Mouse (Mus musculus) lung, embryonic 16.5 days (tissue): ENCODE data around the gene Pigg. TPM values are rescaled to one million over a fixed set of nuclear protein-coding genes. Genes with fewer than 3 reads are reported as not detected.
A peak's percentile ranks its signal among the peaks of the same experiment; 100 is the strongest.

ENCODE experiments used
- ATAC-seq: fragments of 200-750 bp; cut with Nextera tagmentation; 2 replicates; pipeline ENCODE4 v1.8.0; 2017; ENCODE audit warnings: low read depth, mild to moderate bottlenecking, moderate library complexity
- H3K27ac ChIP-seq: fragments of 300-500 bp; sonication (generic); 2 replicates; pipeline ENCODE4 v1.5.1; 2014; ENCODE audit warnings: mild to moderate bottlenecking, control low read depth, low read length
- H3K27me3 ChIP-seq: fragments of 300-500 bp; sonication (generic); 2 replicates; pipeline ENCODE4 v1.6.1; 2014; ENCODE audit warnings: low read depth, low read length, mixed read lengths; ENCODE audit not compliant: control insufficient read depth, insufficient read depth
- H3K36me3 ChIP-seq: fragments of 300-500 bp; sonication (generic); 2 replicates; pipeline ENCODE4 v1.6.1; 2014; ENCODE audit warnings: low read length; ENCODE audit not compliant: control insufficient read depth, insufficient read depth
- H3K4me1 ChIP-seq: fragments of 300-500 bp; sonication (generic); replicated peaks from 2 replicates; pipeline ENCODE4 v1.6.1; 2014; ENCODE audit warnings: low read length, mixed read lengths; ENCODE audit not compliant: control insufficient read depth, insufficient read depth
- H3K4me2 ChIP-seq: fragments of 300-500 bp; sonication (generic); 2 replicates; pipeline ENCODE4 v1.6.1; 2014; ENCODE audit warnings: low read depth, low read length, control low read depth
- H3K4me3 ChIP-seq: fragments of 300-500 bp; sonication (generic); 2 replicates; pipeline ENCODE4 v1.5.1; 2014; ENCODE audit warnings: mild to moderate bottlenecking, low read length, control low read depth
- H3K9ac ChIP-seq: fragments of 300-500 bp; sonication (generic); 2 replicates; pipeline ENCODE4 v1.6.1; 2014; ENCODE audit warnings: low read length, control low read depth
- H3K9me3 ChIP-seq: fragments of 300-500 bp; sonication (generic); 2 replicates; pipeline ENCODE4 v1.6.1; 2016; ENCODE audit warnings: low read length; ENCODE audit not compliant: control insufficient read depth
- WGBS: fragments of 180-500 bp; shearing (Covaris S2); extraction: QIAGEN DNeasy Blood & Tissue Kit; methylation state at CpG from one replicate; pipeline ENCODE4 v1.1.7; 2014; 5-methylcytosine and 5-hydroxymethylcytosine counted together
- polyA plus RNA-seq: library from polyadenylated mRNA; unstranded; fragments of >200 nt; fragmentation: Nextera tagmentation; extraction: Ambion mirVana; gene quantifications from 2 replicates; pipeline ENCODE4 v1.2.1, GENCODE M21; 2015

Pigg gene
- polyA plus RNA-seq, 1 experiment from 2014 or later, result 7.0 TPM

DNA sequence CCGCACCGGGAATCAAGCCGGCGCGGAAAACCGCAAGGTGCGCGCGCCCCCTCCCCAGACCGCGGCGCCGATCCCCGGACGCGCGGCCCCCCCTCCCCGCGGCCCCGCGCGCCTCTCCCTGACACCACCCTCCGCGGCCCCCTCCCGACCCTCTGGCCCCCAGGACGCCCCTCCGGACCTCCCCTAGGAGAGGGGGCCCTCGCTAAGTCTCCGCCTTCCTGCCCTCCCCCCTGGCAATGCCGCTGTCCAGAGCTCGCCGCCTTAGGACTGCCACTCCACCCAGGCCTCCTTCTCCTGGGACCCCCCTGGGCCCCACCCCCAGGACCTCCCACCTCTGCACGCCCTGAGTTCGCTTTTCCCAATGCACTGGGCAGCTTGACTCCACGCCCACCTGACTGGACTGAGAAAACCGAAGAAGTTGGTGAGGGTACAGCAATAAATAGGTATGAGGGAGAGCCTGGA is 55.5 kb downstream of the Pigg start, which contains the start of gene Gm42517:
Gene Gm42517, minus strand, starts transcription at position 52 of the 462 bp plus-strand sequence.
- peak within 1 kb of the TSS; percentile 97 for H3K4me2 ChIP-seq
- H3K36me3 ChIP-seq, result no peaks in the 10 kb centered on the region
- H3K9ac ChIP-seq, result peak within 1 kb of the TSS; percentile 57
- no peak within 1 kb of the TSS for H3K27ac ChIP-seq
- peaks cover 22% of the 10 kb centered on the region for H3K4me1 ChIP-seq
- H3K27me3 ChIP-seq, result peaks cover 78% of the 10 kb centered on the region
- 0 out of 2 replicates have a peak, but pooled peaks have one; percentile 27 for ATAC-seq
- under 1% methylated on average over 14 of the region's 36 CpGs for WGBS
- H3K4me3 ChIP-seq, result peak within 1 kb of the TSS; percentile 57
- H3K9me3 ChIP-seq, result no peaks in the 10 kb centered on the region

DNA sequence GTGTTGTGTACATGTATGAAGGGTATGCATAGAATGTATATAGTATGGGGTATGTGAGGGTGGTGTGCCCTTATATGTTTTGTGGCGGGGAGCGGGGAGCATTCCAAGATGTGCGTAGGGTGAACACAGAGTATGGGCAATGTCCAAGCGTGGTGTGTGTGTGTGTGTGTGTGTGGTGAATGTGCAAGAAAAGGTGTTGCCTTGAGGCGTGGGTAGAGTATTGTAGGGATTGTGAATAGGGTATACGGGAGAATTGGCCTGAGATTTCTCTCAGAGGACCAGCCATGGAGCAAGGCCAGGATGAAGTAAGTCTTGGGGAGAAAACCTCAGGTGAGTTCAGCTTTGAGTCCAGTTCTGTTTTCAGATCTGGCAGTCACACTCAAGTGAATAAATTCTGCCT is 56.0 kb downstream of the Pigg start:
- Histone ChIP-seq H3K27me3 (peaks cover 77% of the 10 kb centered on the region), H3K27ac (no peak overlapping the region), H3K4me2 (peak overlapping the region; percentile 62), H3K9me3 (no peaks in the 10 kb centered on the region), H3K4me1 (peaks cover 22% of the 10 kb centered on the region), H3K36me3 (no peaks in the 10 kb centered on the region), H3K9ac (no peak overlapping the region), H3K4me3 (peak overlapping the region; percentile 49)
- no peak for ATAC-seq
- 10% methylated on average over 6 of the region's 6 CpGs for WGBS

DNA sequence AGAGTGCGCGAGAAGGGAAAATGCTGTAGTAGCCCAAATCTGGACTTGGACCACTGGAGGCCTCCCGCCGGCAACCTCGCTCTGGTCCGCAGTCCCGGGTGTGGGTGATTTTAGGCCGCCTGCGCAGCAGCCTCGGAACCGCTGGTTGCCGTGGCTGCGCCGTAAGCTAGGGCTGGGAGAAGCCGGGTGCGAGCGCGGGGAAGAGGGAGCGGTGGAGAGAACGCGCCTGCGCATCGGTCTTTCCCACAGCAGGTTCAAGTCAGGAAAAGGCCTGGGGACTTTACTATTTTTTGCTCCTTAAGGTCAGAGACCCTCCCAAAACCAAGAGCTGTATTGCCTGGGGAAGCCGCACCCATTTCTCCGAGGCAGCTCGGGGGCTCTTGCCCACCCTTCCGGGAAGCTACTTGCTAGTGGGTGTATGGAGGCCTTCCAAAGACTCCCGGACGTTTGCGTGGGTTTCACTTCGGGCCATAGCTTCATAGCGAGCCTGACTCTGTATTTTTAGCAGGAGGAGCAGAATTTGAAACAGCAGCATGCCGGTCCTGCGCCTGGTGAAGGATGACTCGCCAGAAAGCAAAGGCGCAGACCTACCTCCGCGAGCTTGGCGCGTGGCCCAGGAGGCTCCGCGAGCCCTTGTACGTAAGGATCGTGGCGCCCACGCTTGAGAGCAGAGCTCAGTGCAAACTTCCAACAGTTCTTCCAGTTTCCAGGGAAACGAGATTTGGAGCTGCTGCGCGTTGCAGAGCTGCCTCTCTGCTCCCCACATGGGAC is 56.6 kb downstream of the Pigg start:
- H3K9ac ChIP-seq, result peak overlapping the region; percentile 0; the same call in 1 of the 2 replicates
- ATAC-seq, result no peak

DNA sequence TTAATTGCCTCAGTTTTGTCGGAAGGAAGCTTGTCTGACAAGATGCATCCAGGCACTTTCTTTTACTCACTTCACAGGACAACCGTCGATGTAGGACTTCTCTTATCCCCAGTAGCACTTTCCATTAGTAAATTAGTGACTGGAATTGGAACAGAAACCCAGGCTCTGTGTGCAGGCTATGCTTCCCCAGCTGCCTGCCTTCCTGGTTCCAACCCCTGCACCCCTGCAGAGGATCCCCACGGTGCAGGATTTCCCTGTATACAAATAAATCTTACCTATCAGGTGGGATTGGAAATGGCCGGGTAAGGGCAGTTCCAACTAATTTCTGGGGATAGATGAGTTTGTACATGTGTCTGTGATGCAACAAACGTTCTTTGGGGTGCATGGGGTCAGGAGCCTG is 57.6 kb downstream of the Pigg start:
- H3K36me3 ChIP-seq, result no peaks in the 10 kb centered on the region
- no peak overlapping the region for H3K27ac ChIP-seq
- no peak overlapping the region for H3K9ac ChIP-seq
- WGBS, result 2% methylated on average over 6 of the region's 6 CpGs
- H3K9me3 ChIP-seq, result no peaks in the 10 kb centered on the region
- H3K4me3 ChIP-seq, result no peak overlapping the region
- no peak overlapping the region for H3K4me2 ChIP-seq
- H3K27me3 ChIP-seq, result peaks cover 69% of the 10 kb centered on the region
- H3K4me1 ChIP-seq, result peaks cover 22% of the 10 kb centered on the region
- no peak for ATAC-seq

More for the DNA sequence above, 56.6 kb downstream of the Pigg start:
- Histone ChIP-seq H3K36me3 (no peaks in the 10 kb centered on the region), H3K4me1 (peaks cover 22% of the 10 kb centered on the region), H3K9me3 (no peaks in the 10 kb centered on the region), H3K27me3 (peaks cover 77% of the 10 kb centered on the region), H3K27ac (no peak overlapping the region), H3K4me2 (peak overlapping the region; percentile 62), H3K4me3 (peak overlapping the region; percentile 49)
- WGBS, result under 1% methylated on average over 49 of the region's 49 CpGs

- Histone ChIP-seq H3K9me3 (no peaks in the 10 kb centered on the region), H3K27me3 (peaks cover 29% of the 10 kb centered on the region), H3K4me2 (no peak overlapping the region), H3K27ac (no peak overlapping the region), H3K4me1 (no peaks in the 10 kb centered on the region; the same call in 1 of the 2 replicates), H3K36me3 (no peaks in the 10 kb centered on the region), H3K4me3 (no peak overlapping the region), H3K9ac (no peak overlapping the region)
- ATAC-seq, result no peak
- WGBS, result 61% methylated on average over 5 of the region's 5 CpGs
Measured at GRCm38 (mm10) chr5:108374079-108374478, 61.7 kb downstream of the Pigg start.

DNA sequence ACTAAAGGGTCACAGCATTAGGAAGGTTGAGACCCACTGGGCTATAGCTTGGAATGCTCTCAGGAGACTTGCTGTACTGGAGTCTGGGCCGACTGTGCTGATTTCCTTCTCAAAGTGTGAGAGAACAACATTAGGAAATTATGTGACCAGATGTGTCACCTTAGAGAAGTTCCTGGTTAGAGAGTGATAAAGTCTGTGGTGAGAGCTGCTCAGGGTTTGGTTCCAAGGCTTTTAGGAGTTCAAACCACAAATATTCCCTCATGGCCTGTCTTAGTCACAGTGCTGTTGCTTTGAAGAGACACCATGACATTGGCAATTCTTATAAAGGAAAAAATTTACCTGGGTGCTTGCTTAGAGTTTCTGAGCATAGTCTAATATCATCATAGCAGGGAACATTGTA is 63.6 kb downstream of the Pigg start:
- no peak overlapping the region for H3K4me3 ChIP-seq
- no peaks in the 10 kb centered on the region for H3K4me1 ChIP-seq
- ATAC-seq, result no peak
- no peak overlapping the region for H3K27ac ChIP-seq
- no peak overlapping the region for H3K9ac ChIP-seq
- WGBS, result 57% methylated on average over 1 of the region's 1 CpGs
- H3K4me2 ChIP-seq, result no peak overlapping the region
- no peaks in the 10 kb centered on the region for H3K9me3 ChIP-seq
- H3K27me3 ChIP-seq, result peaks cover 10% of the 10 kb centered on the region
- H3K36me3 ChIP-seq, result no peaks in the 10 kb centered on the region

DNA sequence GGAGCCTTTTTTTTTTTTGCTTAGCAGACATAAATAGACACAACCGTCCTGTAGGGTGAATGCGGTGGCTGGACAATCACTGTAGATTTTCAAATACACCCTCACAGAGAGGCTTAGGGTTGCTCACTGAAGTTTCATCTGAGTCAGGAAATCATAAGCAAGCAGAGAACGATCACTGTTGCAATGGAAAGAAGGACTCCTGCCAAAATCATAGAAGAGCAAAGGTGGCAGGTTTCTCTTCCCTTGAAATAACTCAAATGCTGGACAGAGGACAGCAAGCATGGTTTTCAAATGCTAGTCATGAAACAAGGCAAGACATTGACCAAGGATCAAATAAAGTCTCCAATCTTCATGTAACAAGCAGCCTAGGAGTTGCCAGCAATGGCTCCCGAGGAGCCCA is 65.9 kb downstream of the Pigg start:
- 81% methylated on average over 4 of the region's 4 CpGs for WGBS
- no peak overlapping the region for H3K4me2 ChIP-seq

GRCm38 (mm10) chr5:108385632-108386031 is 73.2 kb downstream of the Pigg start:
- Histone ChIP-seq H3K4me2 (no peak overlapping the region), H3K9me3 (no peaks in the 10 kb centered on the region), H3K27ac (no peak overlapping the region), H3K9ac (no peak overlapping the region), H3K36me3 (no peaks in the 10 kb centered on the region), H3K4me1 (no peaks in the 10 kb centered on the region), H3K27me3 (no peaks in the 10 kb centered on the region), H3K4me3 (no peak overlapping the region)
- no peak for ATAC-seq
- 82% methylated on average over 2 of the region's 2 CpGs for WGBS

More for the DNA sequence above, 65.9 kb downstream of the Pigg start:
- no peak for ATAC-seq
- Histone ChIP-seq H3K4me3 (no peak overlapping the region), H3K36me3 (no peaks in the 10 kb centered on the region), H3K9me3 (no peaks in the 10 kb centered on the region), H3K9ac (no peak overlapping the region), H3K27ac (no peak overlapping the region), H3K27me3 (peaks cover 4% of the 10 kb centered on the region; the same call in 1 of the 2 replicates), H3K4me1 (no peaks in the 10 kb centered on the region)

DNA sequence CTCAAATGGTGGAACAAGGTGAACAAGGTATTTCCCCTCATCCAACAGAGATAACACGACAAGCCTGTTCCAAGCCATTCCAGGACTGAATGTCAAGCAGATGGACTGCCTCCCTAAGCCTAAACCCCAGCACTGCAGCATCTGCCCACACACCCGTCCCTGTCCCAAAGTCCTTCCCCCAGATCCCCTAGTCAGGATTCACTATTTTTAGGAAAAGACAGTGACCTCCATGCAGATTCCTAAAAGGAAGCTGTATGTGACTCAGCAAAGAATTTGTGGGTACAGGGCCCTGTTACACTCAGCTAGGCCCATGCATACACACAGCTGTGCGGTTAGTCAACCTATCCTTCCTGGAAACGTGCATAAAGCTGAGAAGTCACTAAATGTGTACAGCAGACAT is 74.0 kb downstream of the Pigg start:
- H3K4me2 ChIP-seq, result no peak overlapping the region
- H3K27me3 ChIP-seq, result no peaks in the 10 kb centered on the region
- H3K9me3 ChIP-seq, result no peaks in the 10 kb centered on the region
- no peak overlapping the region for H3K27ac ChIP-seq
- no peak for ATAC-seq
- no peaks in the 10 kb centered on the region for H3K36me3 ChIP-seq
- H3K4me1 ChIP-seq, result no peaks in the 10 kb centered on the region
- 69% methylated on average over 4 of the region's 4 CpGs for WGBS
- H3K4me3 ChIP-seq, result no peak overlapping the region
- H3K9ac ChIP-seq, result no peak overlapping the region
